Mouse (Mus musculus) spleen, adult 2 months (tissue): ENCODE results near the gene Capn2. TPM values are rescaled to one million over a fixed set of nuclear protein-coding genes. Genes with fewer than 3 reads are reported as not detected.

ENCODE experiments used
- DNase-seq, 2 experiments: peaks; one replicate each; pipeline versions ENCODE4 v3.0.0 to v3.0.0-alpha.2; 2012 to 2021; ENCODE audit warnings: low spot score in 2 of 2, low read depth in 1 of 2
- H3K27ac ChIP-seq: fragments of 200-500 bp; 2 replicates; pipeline ENCODE4 v1.5.1; 2012; ENCODE audit warnings: low read length, inconsistent platforms; ENCODE audit not compliant: insufficient read depth
- H3K27me3 ChIP-seq: fragments of 200-500 bp; 2 replicates; pipeline ENCODE4 v1.6.1; 2012; ENCODE audit warnings: mild to moderate bottlenecking, moderate library complexity, low read length, inconsistent platforms; ENCODE audit not compliant: control insufficient read depth, insufficient read depth
- H3K36me3 ChIP-seq: fragments of 200-500 bp; 2 replicates; pipeline ENCODE4 v1.6.1; 2012; ENCODE audit warnings: mild to moderate bottlenecking, low read length, inconsistent platforms; ENCODE audit not compliant: control insufficient read depth, insufficient read depth
- H3K4me1 ChIP-seq: fragments of 200-500 bp; 2 replicates; pipeline ENCODE4 v1.6.1; 2011; ENCODE audit warnings: inconsistent platforms; ENCODE audit not compliant: control insufficient read depth, insufficient read depth, insufficient read length
- H3K4me3 ChIP-seq: fragments of 200-500 bp; 2 replicates; pipeline ENCODE4 v1.5.1; 2011; ENCODE audit warnings: mild to moderate bottlenecking, inconsistent platforms; ENCODE audit not compliant: insufficient read depth, insufficient read length; ENCODE audit errors: extremely low read depth
- CTCF ChIP-seq: fragments of 200-500 bp; IDR thresholded peaks from 2 replicates; pipeline ENCODE4 v1.5.1; 2011; ENCODE audit warnings: mild to moderate bottlenecking, inconsistent platforms; ENCODE audit not compliant: insufficient read depth, insufficient read length, insufficient replicate concordance; ENCODE audit errors: extremely low read depth
- POLR2A ChIP-seq: fragments of 200-500 bp; IDR thresholded peaks from 2 replicates; pipeline ENCODE4 v1.6.1; 2011; ENCODE audit warnings: low read depth, low read length, inconsistent platforms
- WGBS: fragments of 180-500 bp; shearing (Covaris S2); methylation state at CpG from one replicate; pipeline ENCODE4 v1.1.7; 2018; 5-methylcytosine and 5-hydroxymethylcytosine counted together
- polyA plus RNA-seq: library from polyadenylated mRNA; depleted of rRNA; stranded (reverse); fragments of >200 nt; gene quantifications from 2 replicates; pipeline ENCODE4 v1.2.3, GENCODE M21; 2012

Gene Capn2
- polyA plus RNA-seq, 1 experiment: 11.7 TPM

GRCm38 (mm10) chr1:182448276-182449035 is 69.0 kb downstream of the Capn2 start:
- Histone ChIP-seq H3K27ac (no peak overlapping the region), H3K4me3 (no peak overlapping the region), H3K27me3 (no peaks in the 10 kb centered on the region), H3K4me1 (no peaks in the 10 kb centered on the region), H3K36me3 (peaks cover 44% of the 10 kb centered on the region)
- TF ChIP-seq CTCF: no peak
- no peak for TF ChIP-seq POLR2A
- WGBS: 96% methylated on average over 14 of the region's 14 CpGs
- no peak for DNase-seq

GRCm38 (mm10) chr1:182444116-182444515 is 73.3 kb downstream of the Capn2 start:
- DNase-seq: no peak
- Histone ChIP-seq H3K36me3 (peaks cover 53% of the 10 kb centered on the region), H3K4me1 (no peaks in the 10 kb centered on the region), H3K4me3 (no peak overlapping the region), H3K27ac (no peak overlapping the region), H3K27me3 (no peaks in the 10 kb centered on the region)
- TF ChIP-seq POLR2A: no peak
- no peak for TF ChIP-seq CTCF
- 93% methylated on average over 2 of the region's 2 CpGs for WGBS

GRCm38 (mm10) chr1:182441791-182442473 is 75.5 kb downstream of the Capn2 start:
- DNase-seq: no peak
- WGBS: 95% methylated on average over 18 of the region's 18 CpGs
- Histone ChIP-seq H3K27me3 (no peaks in the 10 kb centered on the region), H3K36me3 (peaks cover 44% of the 10 kb centered on the region), H3K4me3 (no peak overlapping the region), H3K27ac (no peak overlapping the region), H3K4me1 (no peaks in the 10 kb centered on the region)
- no peak for TF ChIP-seq CTCF

- H3K36me3 ChIP-seq: peaks cover 32% of the 10 kb centered on the region
- no peaks in the 10 kb centered on the region for H3K4me1 ChIP-seq
- H3K4me3 ChIP-seq: no peak overlapping the region
- TF ChIP-seq CTCF: no peak
- no peak for TF ChIP-seq POLR2A
- H3K27ac ChIP-seq: no peak overlapping the region
- H3K27me3 ChIP-seq: no peaks in the 10 kb centered on the region
- WGBS: 81% methylated on average over 5 of the region's 5 CpGs
- no peak for DNase-seq
These were observed 77.7 kb downstream of the Capn2 start for GRCm38 (mm10) chr1:182439546-182440222.

GRCm38 (mm10) chr1:182436746-182437145 is 80.7 kb downstream of the Capn2 start:
- DNase-seq: no peak
- TF ChIP-seq POLR2A: no peak
- no peak for TF ChIP-seq CTCF
- Histone ChIP-seq H3K4me1 (no peaks in the 10 kb centered on the region), H3K27ac (no peak overlapping the region), H3K27me3 (no peaks in the 10 kb centered on the region), H3K36me3 (peaks cover 20% of the 10 kb centered on the region), H3K4me3 (no peak overlapping the region)
- WGBS: 93% methylated on average over 5 of the region's 5 CpGs

GRCm38 (mm10) chr1:182432059-182432458 is 85.3 kb downstream of the Capn2 start:
- Histone ChIP-seq H3K36me3 (peaks cover 16% of the 10 kb centered on the region), H3K27ac (no peak overlapping the region), H3K27me3 (no peaks in the 10 kb centered on the region), H3K4me1 (no peaks in the 10 kb centered on the region), H3K4me3 (no peak overlapping the region)
- no peak for TF ChIP-seq CTCF
- WGBS: 84% methylated on average over 3 of the region's 3 CpGs
- DNase-seq: no peak

GRCm38 (mm10) chr1:182430676-182431075 is 86.7 kb downstream of the Capn2 start:
- DNase-seq: no peak
- Histone ChIP-seq H3K27ac (no peak overlapping the region), H3K4me1 (no peaks in the 10 kb centered on the region), H3K36me3 (peaks cover 13% of the 10 kb centered on the region), H3K27me3 (no peaks in the 10 kb centered on the region), H3K4me3 (no peak overlapping the region)
- 95% methylated on average over 2 of the region's 2 CpGs for WGBS
- TF ChIP-seq CTCF (no peak), POLR2A (no peak)
